Mouse (Mus musculus): ENCODE results near the gene Rrp15.
"Not testable (repeated sequence)": the region's sequence is repeated elsewhere in the genome, so short reads cannot be mapped to it uniquely, and the experiment has no call there.

Rrp15 gene

GRCm38 (mm10) chr1:186748724-186749653 lies at the start of gene Rrp15:
Gene Rrp15 (minus strand): TSS chr1:186749358.
- peak; percentile 85 for DNase-seq

GRCm38 (mm10) chr1:186797991-186798390 lies 48.8 kb upstream of the Rrp15 start:
- DNase-seq: no peak

GRCm38 (mm10) chr1:186785359-186785758 lies 36.2 kb upstream of the Rrp15 start:
- DNase-seq: no peak

- no peak for DNase-seq
Observed at GRCm38 (mm10) chr1:186780826-186781225, 31.7 kb upstream of the Rrp15 start.

- no peak for DNase-seq
Observed at GRCm38 (mm10) chr1:186773124-186773523, 24.0 kb upstream of the Rrp15 start.

GRCm38 (mm10) chr1:186772547-186773077 lies 23.5 kb upstream of the Rrp15 start:
- DNase-seq: no peak

- no peak for DNase-seq
Observed at GRCm38 (mm10) chr1:186772005-186772404, 22.8 kb upstream of the Rrp15 start.

- DNase-seq: no peak
Observed at GRCm38 (mm10) chr1:186770659-186771058, 21.5 kb upstream of the Rrp15 start.

GRCm38 (mm10) chr1:186768392-186768791 lies 19.2 kb upstream of the Rrp15 start:
- no peak for DNase-seq

- not testable (repeated sequence) for DNase-seq
Observed at GRCm38 (mm10) chr1:186763451-186763850, 14.3 kb upstream of the Rrp15 start.

- no peak for DNase-seq
Observed at GRCm38 (mm10) chr1:186749675-186750283, 621 bp upstream of the Rrp15 start.

- no peak for DNase-seq
Observed at GRCm38 (mm10) chr1:186739828-186740227, 9.3 kb downstream of the Rrp15 start.

- no peak for DNase-seq
Observed at GRCm38 (mm10) chr1:186735537-186735936, 13.6 kb downstream of the Rrp15 start.

GRCm38 (mm10) chr1:186733052-186733451 lies 16.1 kb downstream of the Rrp15 start:
- no peak for DNase-seq

- no peak for DNase-seq
Observed at GRCm38 (mm10) chr1:186728778-186729177, 20.4 kb downstream of the Rrp15 start.

- no peak for DNase-seq
Observed at GRCm38 (mm10) chr1:186726117-186726516, 23.0 kb downstream of the Rrp15 start.

- DNase-seq: no peak
Observed at GRCm38 (mm10) chr1:186722299-186722698, 26.9 kb downstream of the Rrp15 start.

- DNase-seq: peak; percentile 82
Observed at GRCm38 (mm10) chr1:186721846-186722245, 27.3 kb downstream of the Rrp15 start.

- no peak for DNase-seq
Observed at GRCm38 (mm10) chr1:186721166-186721565, 28.0 kb downstream of the Rrp15 start.

GRCm38 (mm10) chr1:186719708-186720107 lies 29.4 kb downstream of the Rrp15 start:
- DNase-seq: no peak

GRCm38 (mm10) chr1:186718881-186719280 lies 30.3 kb downstream of the Rrp15 start:
- no peak for DNase-seq

- DNase-seq: no peak
Observed at GRCm38 (mm10) chr1:186714980-186715896, 33.9 kb downstream of the Rrp15 start.

GRCm38 (mm10) chr1:186714215-186714614 lies 34.9 kb downstream of the Rrp15 start:
- no peak for DNase-seq
